Mouse (Mus musculus): ENCODE measurements around the gene 2310034G01Rik. TPM values are rescaled to one million over a fixed set of nuclear protein-coding genes. Genes with fewer than 3 reads are reported as not detected.

The 2310034G01Rik gene
- polyA plus RNA-seq, 2 experiments: 0.17 to 0.74 TPM

GRCm38 (mm10) chr19:46326019-46326755 lies 23.9 kb downstream of the 2310034G01Rik start:
- Histone ChIP-seq H3K9ac (replicated peaks) (no peak overlapping the region), H3K4me3 (ENCODE audit: insufficient read depth in 1 of 2, low read depth in 2 of 2, low read length in 2 of 2) (no peak overlapping the region), H3K36me3 (replicated peaks; ENCODE audit: control insufficient read depth, insufficient read depth, low read depth) (peaks cover 5% of the 10 kb centered on the region; the same call in 1 of the 2 replicates), H3K4me2 (ENCODE audit: low read depth) (no peak overlapping the region), H3K4me1 (replicated peaks; ENCODE audit: control insufficient read depth in 2 of 2, insufficient read depth in 2 of 2, low read length in 1 of 2) (peaks cover 13 to 21% of the 10 kb centered on the region in 2 experiments), H3K9me3 (ENCODE audit: control insufficient read depth, low read length) (no peaks in the 10 kb centered on the region), H3K27ac (no peak overlapping the region), H3K27me3 (ENCODE audit: control insufficient read depth, insufficient read depth, low read length) (peaks cover 64% of the 10 kb centered on the region)
- DNase-seq (ENCODE audit: low read depth in 3 of 3, low spot score in 3 of 3): no peak
- TF ChIP-seq CTCF (IDR thresholded peaks at IDR 0.05; ENCODE audit: low read depth): no peak
- no peak for TF ChIP-seq EP300 (IDR thresholded peaks at IDR 0.05; ENCODE audit: low read depth)
- ATAC-seq (ENCODE audit: insufficient read depth): no peak
- 9% methylated on average over 29 of the region's 29 CpGs for WGBS (ENCODE audit: insufficient replicate concordance)

- H3K36me3 ChIP-seq (replicated peaks; ENCODE audit: control insufficient read depth, insufficient read depth, low read depth): no peaks in the 10 kb centered on the region
- H3K27me3 ChIP-seq (ENCODE audit: control insufficient read depth, insufficient read depth, low read length): peaks cover 77% of the 10 kb centered on the region
- no peaks in the 10 kb centered on the region for H3K9me3 ChIP-seq (ENCODE audit: control insufficient read depth, low read length)
- H3K4me2 ChIP-seq (ENCODE audit: low read depth): no peak overlapping the region
- ATAC-seq (ENCODE audit: insufficient read depth) (no peak), DNase-seq (ENCODE audit: low read depth in 3 of 3, low spot score in 3 of 3) (no peak)
- H3K4me3 ChIP-seq (ENCODE audit: insufficient read depth in 1 of 2, low read depth in 2 of 2, low read length in 2 of 2): no peak overlapping the region
- no peak overlapping the region for H3K9ac ChIP-seq (replicated peaks)
- H3K27ac ChIP-seq: no peak overlapping the region
- 48% methylated on average over 5 of the region's 5 CpGs for WGBS (ENCODE audit: insufficient replicate concordance)
- peaks cover 13 to 20% of the 10 kb centered on the region in 2 experiments for H3K4me1 ChIP-seq (replicated peaks; ENCODE audit: control insufficient read depth in 2 of 2, insufficient read depth in 2 of 2, low read length in 1 of 2)
- no peak for TF ChIP-seq EP300 (IDR thresholded peaks at IDR 0.05; ENCODE audit: low read depth)
- no peak for TF ChIP-seq CTCF (IDR thresholded peaks at IDR 0.05; ENCODE audit: low read depth)
These were observed 25.2 kb downstream of the 2310034G01Rik start for GRCm38 (mm10) chr19:46324918-46325317.

- Histone ChIP-seq H3K9me3 (ENCODE audit: control insufficient read depth, low read length) (no peaks in the 10 kb centered on the region), H3K27me3 (ENCODE audit: control insufficient read depth, insufficient read depth, low read length) (peaks cover 82% of the 10 kb centered on the region), H3K4me3 (ENCODE audit: insufficient read depth in 1 of 2, low read depth in 2 of 2, low read length in 2 of 2) (no peak overlapping the region), H3K27ac (no peak overlapping the region), H3K4me1 (replicated peaks; ENCODE audit: control insufficient read depth in 2 of 2, insufficient read depth in 2 of 2, low read length in 1 of 2) (peaks cover 10 to 14% of the 10 kb centered on the region in 2 experiments), H3K36me3 (replicated peaks; ENCODE audit: control insufficient read depth, insufficient read depth, low read depth) (no peaks in the 10 kb centered on the region), H3K4me2 (ENCODE audit: low read depth) (no peak overlapping the region), H3K9ac (replicated peaks) (no peak overlapping the region)
- TF ChIP-seq EP300 (IDR thresholded peaks at IDR 0.05; ENCODE audit: low read depth) (no peak), CTCF (IDR thresholded peaks at IDR 0.05; ENCODE audit: low read depth) (no peak)
- WGBS (ENCODE audit: insufficient replicate concordance): 47% methylated on average over 11 of the region's 11 CpGs
- DNase-seq (ENCODE audit: low read depth in 3 of 3, low spot score in 3 of 3): no peak
- no peak for ATAC-seq (ENCODE audit: insufficient read depth)
These were observed 25.7 kb downstream of the 2310034G01Rik start for GRCm38 (mm10) chr19:46324366-46324765.

DNA sequence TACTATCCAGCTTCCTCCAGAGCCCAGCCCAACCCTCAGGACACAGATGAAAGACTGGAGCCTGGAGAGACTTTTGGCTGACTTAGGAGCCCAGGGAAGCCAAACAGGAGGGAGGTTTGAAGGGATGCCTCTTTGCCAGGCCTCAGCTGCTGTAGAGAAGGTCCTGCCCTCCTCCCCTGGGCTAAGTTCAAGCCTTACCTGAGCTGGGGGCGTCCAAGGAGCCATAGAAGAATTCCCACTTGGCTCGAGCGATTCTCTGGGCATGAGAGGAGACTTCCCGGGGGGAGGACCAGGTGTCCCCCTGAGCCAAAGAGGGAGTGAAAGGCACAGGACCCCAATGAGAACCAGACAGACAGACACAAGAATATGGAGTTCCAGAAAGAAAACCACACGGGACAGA lies 26.4 kb downstream of the 2310034G01Rik start:
- Histone ChIP-seq H3K36me3 (replicated peaks; ENCODE audit: control insufficient read depth, insufficient read depth, low read depth) (no peaks in the 10 kb centered on the region), H3K9ac (replicated peaks) (no peak overlapping the region), H3K27ac (no peak overlapping the region), H3K4me2 (ENCODE audit: low read depth) (no peak overlapping the region), H3K27me3 (ENCODE audit: control insufficient read depth, insufficient read depth, low read length) (peaks cover 89% of the 10 kb centered on the region), H3K4me1 (replicated peaks; ENCODE audit: control insufficient read depth in 2 of 2, insufficient read depth in 2 of 2, low read length in 1 of 2) (peaks cover 9 to 11% of the 10 kb centered on the region in 2 experiments), H3K9me3 (ENCODE audit: control insufficient read depth, low read length) (no peaks in the 10 kb centered on the region), H3K4me3 (ENCODE audit: insufficient read depth in 1 of 2, low read depth in 2 of 2, low read length in 2 of 2) (no peak overlapping the region)
- TF ChIP-seq CTCF (IDR thresholded peaks at IDR 0.05; ENCODE audit: low read depth) (no peak), EP300 (IDR thresholded peaks at IDR 0.05; ENCODE audit: low read depth) (no peak)
- DNase-seq (ENCODE audit: low read depth in 3 of 3, low spot score in 3 of 3) (no peak), ATAC-seq (ENCODE audit: insufficient read depth) (no peak)
- 52% methylated on average over 5 of the region's 5 CpGs for WGBS (ENCODE audit: insufficient replicate concordance)

- H3K4me1 ChIP-seq (replicated peaks; ENCODE audit: control insufficient read depth in 2 of 2, insufficient read depth in 2 of 2, low read length in 1 of 2): peaks cover 9 to 11% of the 10 kb centered on the region in 2 experiments
- no peak overlapping the region for H3K9ac ChIP-seq (replicated peaks)
- no peaks in the 10 kb centered on the region for H3K9me3 ChIP-seq (ENCODE audit: control insufficient read depth, low read length)
- no peaks in the 10 kb centered on the region for H3K36me3 ChIP-seq (replicated peaks; ENCODE audit: control insufficient read depth, insufficient read depth, low read depth)
- 55% methylated on average over 13 of the region's 13 CpGs for WGBS (ENCODE audit: insufficient replicate concordance)
- H3K27ac ChIP-seq: no peak overlapping the region
- peaks cover 95% of the 10 kb centered on the region for H3K27me3 ChIP-seq (ENCODE audit: control insufficient read depth, insufficient read depth, low read length)
- H3K4me2 ChIP-seq (ENCODE audit: low read depth): no peak overlapping the region
- ATAC-seq (ENCODE audit: insufficient read depth) (no peak), DNase-seq (ENCODE audit: low read depth in 3 of 3, low spot score in 3 of 3) (no peak)
- TF ChIP-seq EP300 (IDR thresholded peaks at IDR 0.05; ENCODE audit: low read depth): no peak
- no peak for TF ChIP-seq CTCF (IDR thresholded peaks at IDR 0.05; ENCODE audit: low read depth)
- no peak overlapping the region for H3K4me3 ChIP-seq (ENCODE audit: insufficient read depth in 1 of 2, low read depth in 2 of 2, low read length in 2 of 2)
These were observed 27.0 kb downstream of the 2310034G01Rik start for GRCm38 (mm10) chr19:46322996-46323572.
